Mouse (Mus musculus): ENCODE measurements around the gene Fgd2.
"Not testable (repeated sequence)": the region's sequence is repeated elsewhere in the genome, so short reads cannot be mapped to it uniquely, and the experiment has no call there.

The Fgd2 gene

DNA sequence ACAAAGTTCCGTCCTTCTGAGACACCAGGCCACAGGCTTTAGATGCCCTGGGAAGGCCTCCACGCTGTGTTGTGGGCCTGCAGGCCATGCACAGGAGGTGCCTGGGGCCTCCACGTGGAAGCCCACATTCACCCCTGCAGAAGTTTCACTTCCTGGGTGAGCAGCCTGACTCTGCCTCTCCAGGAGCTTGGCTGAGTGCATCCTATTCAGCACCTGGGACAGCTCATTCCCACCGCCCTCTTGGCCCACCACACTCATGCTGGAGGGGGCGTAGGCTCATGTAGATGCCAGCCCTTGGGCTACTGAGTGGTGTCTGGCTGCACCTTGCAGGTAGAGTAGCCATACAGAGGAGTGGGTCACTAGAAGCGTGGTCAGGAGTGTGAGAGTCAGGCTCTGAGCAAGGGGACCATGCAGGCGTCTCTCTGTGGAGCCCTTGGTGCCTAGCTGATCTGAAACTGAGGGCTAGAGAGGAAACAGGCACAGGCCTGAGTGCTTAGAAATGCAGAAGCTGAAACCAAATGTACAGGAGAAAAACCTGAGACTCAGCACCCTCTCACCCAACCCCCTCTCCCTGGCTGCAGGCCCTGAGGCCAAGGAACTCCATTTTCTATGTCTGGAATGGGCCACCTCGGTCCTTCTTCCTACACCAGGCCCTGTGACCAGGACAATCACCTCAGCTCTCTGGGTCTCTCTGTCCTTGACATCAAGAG lies 1.4 kb downstream of the Fgd2 start:
- DNase-seq (ENCODE audit: low spot score): no peak

DNA sequence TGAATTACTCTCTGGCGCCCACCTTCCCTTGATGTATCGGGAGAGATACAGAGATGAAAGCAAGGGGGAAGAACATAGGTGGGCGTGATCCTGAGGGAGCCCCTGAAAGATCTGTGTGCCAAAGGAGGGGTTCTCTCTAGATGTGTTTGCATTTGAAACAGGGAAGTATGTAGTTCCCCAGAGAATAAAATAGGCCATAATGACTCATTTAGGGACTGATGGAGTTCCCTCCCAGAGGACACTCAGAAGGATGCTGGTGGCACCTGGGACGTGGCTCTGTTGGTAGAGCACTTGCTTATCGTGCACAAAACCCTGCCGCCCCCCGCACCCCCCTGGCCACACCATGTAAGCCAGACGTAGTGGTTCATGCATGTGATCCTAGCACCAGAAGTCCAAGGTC lies 2.4 kb downstream of the Fgd2 start:
- DNase-seq (ENCODE audit: low spot score): no peak

DNA sequence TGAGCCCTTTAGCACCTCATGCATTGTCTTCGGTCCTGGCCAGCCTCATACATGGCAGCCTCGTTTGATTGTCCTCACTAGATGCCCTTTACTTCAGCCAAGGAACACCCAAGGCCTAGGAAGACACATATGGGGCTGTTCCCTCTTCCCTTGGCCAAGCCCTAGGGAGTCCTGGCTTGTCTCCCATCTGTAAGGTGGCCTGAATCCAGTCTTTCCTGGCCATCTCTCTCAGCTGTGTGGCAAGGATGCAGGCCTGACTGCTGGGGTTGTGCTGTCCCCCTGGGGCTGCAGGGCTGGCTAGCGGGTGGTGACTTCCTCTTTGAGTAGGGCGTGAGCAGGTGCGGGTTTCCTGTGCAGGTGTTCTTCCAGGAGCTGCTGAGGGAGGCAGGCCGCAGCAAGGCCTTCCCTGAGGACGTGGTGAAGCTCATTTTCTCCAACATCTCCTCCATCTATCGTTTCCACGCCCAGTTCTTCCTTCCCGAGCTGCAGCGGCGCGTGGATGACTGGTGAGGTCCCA lies 4.4 kb downstream of the Fgd2 start:
- no peak for DNase-seq (ENCODE audit: low spot score)

DNA sequence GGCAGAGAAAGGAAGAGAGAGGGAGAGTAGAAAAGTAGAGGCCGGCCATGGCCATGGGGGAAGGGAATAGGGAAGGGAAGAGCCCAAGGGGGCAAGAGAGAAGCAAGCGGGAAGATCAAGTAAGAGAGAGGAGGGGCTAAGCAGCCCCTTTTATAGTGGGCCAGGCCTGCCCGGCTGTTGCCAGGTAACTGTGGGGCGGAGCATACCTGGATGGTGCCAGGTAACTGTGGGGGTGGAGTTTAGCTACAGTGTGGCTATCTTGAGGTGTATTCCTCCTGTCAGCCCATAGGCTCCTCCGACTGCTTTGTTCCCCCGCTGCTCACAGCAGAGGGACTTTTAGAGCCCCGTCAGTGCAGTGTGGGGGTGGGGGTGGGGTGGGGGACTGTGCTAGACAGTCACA lies 8.0 kb downstream of the Fgd2 start:
- DNase-seq (ENCODE audit: low spot score): no peak

DNA sequence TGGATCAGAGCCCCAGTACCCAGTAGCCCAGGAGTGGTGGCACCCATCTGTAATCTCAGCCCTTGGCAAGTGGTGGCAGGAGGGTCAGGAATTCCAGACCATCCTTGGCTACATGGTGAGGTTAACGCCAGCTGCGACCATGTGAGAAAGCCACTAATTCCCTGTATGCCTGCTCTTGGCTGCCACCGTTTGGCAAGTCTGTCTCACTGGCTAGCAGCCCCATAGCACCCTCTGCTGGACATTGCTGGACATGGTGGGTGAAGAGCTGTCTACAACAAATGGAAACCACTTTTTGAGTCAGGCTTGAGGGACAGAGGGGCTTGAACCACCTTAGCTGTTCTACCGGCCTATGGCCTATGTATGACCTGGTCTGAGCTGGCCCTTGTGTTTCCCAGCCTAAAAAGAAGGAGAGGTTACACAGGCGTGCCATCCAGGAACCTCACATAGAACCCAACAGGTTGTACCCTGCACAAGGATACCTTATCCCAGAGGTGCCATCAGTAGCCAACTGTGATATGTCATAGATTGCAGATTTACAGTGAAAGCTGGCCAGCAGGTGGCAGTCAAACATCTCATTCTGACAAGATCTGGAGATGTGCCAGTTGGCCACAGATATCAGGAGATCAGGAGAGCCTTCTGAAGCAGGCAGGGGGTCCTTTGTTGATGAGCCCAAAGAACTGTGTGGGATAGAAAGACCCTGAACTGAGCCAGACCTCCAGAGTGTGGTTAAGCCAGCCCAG lies 10.4 kb downstream of the Fgd2 start:
- peak; percentile 98 for DNase-seq (ENCODE audit: low spot score)

DNA sequence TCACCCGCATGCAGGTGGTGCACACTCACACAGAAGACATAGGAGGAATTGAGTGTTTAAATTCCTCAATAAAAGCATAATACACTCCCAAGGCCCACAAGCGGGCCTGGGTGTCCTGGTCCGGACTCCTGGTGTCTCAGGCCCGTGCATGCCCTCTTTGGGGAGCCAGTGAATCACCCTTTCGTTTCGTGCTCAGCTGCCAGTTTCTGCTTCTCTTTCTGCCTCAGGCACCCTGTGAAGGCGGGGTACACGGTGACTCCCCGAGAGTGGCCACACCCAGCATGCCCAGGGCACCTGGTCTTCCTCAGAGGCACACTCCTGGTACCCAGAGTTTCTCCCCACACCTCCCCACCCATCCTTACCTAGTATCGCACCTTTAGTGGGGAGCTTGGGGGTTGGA lies 15.2 kb downstream of the Fgd2 start:
- DNase-seq (ENCODE audit: low spot score): no peak

DNA sequence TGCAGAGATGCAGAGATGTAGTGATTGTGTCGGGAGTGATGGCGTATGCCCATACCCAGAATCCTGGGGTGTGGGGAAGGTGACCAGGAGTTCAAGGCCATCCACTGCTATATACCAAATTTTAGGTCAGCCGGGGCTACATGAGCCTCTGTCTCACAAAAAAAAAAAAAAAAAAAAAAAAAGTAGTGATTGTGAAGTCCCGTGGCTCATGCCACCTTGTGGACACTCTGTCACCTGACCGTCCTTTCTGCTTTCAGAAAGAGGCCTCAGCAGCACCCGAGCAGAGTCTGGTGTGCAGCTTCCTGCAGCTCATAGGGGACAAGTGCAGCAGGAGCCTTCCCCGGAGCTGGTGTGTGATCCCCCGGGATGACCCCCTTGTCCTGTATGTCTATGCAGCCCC lies 17.3 kb downstream of the Fgd2 start:
- no peak for DNase-seq (ENCODE audit: low spot score)

DNA sequence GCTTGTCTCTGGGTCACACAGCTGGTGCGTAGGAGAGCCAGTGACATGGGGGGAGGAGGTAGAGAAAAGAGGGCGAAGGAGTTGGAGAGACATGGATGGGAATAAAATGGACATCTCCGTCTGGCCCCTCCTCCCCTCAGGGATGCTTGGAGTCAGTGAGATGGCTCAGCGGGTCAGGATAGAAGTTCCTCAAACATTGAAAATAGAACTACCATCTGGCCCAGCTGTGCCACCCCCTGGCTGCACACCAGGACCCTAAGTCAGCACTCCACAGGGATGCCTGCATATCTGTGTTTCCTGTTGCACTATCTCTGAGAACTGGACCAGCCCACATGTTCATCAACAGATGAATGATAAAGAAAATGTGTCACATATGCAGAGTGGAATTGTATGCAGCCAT lies 19.5 kb downstream of the Fgd2 start:
- no peak for DNase-seq (ENCODE audit: low spot score)

DNA sequence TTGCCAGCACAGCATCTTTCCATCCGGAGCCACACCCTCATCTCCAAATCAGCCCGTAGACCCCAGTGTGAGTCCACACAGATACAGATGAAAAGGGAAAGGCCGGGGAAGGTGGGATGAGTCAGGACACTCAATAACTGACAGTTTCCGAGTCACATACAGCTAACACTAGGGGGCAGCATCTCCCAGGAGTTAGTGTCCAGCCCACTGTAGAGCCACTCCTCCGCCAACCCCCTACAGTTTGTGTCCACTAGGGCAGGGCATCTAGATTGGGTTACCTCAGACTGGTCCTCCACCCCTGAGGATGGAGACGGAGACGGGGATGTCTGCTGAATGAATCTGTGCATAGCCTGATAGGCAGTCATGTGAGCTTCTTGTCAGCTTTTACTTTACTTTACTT lies 20.8 kb downstream of the Fgd2 start:
- DNase-seq (ENCODE audit: low spot score): peak; percentile 79

DNA sequence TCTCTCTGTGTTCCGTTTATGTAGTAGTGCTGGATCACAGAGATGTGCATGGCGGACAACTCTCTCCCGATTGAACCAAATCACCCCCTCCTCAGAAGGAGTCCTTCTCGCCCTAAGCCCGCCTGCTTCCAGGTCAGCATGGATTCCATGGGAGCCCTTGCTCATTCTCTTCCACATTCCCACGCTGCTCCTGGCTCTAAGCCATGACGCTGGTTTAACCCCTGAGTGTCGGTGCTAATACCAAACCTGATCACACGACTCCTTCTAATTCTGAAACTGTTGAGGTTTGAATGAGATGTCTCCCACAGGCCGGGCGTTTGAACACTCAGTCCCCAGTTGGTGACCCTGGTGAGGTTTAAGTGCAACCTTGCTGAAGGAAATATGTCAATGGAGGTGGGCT lies 21.7 kb downstream of the Fgd2 start:
- DNase-seq (ENCODE audit: low spot score): no peak

DNA sequence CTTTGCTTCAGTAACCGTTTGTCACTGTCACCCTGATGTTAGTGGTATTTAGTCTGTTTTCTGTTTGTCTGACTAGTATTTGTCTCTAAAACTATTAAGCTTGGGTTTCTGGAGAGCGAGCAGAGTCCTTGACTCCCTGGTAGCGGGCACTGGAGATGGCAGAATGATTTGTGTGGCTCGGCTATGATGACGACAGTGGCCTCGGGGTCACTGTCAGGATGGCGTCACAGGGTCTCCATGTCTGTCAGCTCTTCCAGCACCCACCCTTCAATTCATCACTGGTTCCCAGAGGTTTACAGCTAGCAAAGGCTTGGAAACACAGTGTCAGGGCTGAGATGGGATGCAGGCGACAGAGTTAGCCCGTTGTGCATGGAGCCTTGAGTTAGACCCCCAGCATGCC lies 23.2 kb downstream of the Fgd2 start:
- DNase-seq (ENCODE audit: low spot score): no peak

DNA sequence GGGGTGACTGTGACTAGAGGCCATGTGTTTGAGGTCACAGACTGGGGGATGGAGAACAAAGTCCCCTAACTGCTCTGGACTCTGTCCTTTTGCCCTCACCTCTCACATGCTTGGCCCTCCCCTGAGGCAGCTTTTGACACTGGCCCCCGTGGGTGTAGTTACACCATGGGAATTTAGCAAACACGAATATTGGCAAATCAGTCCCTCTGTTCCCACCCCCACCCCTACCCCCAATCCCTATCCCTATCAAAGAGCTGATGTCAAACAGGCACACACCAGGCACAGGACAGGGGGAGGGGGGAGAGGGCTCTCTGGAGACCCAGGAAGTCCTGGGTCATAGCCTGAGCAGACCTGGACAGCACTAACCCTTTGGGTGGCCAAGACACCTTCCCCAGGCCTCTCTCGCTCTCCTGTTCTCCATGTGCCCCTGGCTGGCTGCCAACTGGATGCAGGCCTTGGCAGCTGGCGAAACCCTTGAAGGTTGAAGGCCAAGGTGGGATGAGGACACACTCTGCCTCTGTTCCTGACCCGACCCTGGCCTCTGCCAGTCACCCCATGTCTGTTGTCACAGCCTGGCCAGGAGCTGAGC lies 24.2 kb downstream of the Fgd2 start:
- DNase-seq (ENCODE audit: low spot score): peak; percentile 39

DNA sequence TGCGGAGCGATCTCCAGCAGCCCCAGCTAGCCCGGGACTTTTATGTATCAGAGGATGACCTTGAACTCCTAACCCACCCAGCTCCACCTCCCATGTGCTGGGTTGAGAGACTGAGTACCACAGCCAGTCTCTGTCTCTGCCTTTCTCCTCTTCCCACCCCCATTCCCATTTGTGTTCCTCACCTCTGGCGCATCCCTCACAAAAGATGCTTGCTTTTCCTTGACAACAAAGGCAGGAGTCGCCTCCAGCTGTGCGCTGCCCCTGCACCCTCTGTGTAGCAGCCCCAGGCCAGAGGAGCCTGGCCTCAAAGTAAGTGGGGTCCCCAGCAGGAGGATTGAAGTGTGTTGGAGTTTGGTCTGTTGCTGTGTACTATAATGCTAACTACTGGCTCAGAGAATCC lies 25.0 kb downstream of the Fgd2 start:
- no peak for DNase-seq (ENCODE audit: low spot score)

DNA sequence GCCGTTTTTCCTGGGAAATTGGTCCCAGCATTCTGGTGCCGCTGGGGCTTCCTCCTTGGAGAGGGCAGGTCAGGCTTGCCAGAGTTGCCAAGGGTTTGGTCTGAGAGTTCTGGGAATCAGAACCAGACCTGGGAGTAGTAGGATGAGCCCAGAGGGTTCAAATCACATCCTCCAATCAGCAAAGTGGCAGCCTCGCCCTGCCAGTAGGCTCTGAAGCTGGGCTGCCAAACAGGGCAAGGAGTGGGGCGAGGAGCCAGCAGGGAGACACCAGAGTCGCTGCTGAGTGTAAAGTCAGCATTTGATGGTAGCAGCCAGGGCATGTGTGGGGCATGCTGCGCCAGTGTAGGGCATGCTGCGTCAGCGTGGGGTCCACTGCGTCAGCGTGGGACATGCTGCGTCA lies 28.3 kb downstream of the Fgd2 start:
- peak; percentile 83 for DNase-seq (ENCODE audit: low spot score)

DNA sequence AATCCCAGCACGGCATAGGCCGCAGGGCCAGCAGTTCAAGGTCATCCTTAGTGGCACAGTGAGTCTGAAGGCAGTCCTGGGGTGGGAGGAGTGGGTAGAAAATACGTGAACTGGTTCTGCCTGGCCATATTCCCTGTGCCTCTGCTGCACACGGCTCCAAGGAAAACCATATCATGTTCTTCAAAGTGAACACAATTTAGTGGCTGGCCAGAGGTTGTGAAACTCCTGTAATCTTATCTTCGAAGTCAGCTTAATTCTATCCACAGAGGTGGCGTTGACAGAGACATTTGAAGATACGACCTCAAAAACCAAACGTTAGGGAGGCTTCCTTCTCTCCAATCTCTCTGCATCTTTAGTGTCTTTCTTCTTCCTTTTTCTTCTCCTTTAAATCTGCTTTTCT lies 30.6 kb downstream of the Fgd2 start:
- no peak for DNase-seq (ENCODE audit: low spot score)

DNA sequence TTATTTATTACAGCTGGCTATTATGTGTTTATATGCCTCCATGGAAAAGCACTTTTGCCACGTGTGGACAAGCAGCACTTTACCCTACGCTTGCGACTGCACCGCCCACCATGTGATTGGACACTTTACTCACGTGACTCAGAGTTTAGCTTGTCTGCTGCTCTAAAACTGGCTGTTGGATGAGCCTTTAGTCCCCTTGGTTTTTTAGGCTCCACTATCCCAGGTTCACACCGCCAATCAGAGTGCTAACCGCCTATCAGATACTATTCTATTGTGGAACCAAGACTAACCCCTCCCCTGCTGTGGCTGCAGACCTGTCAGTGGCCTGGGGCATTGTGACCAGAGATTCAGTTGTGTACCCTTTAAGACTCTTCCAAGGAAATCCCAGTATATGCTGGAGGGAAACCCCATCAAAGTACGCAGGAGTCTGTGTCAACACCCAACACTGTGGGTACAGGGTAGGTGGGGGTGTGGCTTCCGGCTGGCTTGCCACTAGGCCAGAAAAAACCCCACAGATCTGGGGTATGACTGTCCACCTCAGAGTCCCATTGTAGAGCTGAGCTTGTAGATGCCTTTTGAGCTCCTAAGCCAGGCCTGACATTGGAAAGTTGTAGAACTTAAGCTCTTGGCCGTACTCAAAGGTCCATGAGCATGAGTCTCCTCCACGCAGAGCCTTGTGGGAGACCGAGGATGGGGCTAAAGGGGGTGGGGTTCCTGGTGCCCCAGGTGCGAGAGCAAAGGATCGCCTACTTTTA lies 32.8 kb downstream of the Fgd2 start:
- DNase-seq (ENCODE audit: low spot score): no peak

DNA sequence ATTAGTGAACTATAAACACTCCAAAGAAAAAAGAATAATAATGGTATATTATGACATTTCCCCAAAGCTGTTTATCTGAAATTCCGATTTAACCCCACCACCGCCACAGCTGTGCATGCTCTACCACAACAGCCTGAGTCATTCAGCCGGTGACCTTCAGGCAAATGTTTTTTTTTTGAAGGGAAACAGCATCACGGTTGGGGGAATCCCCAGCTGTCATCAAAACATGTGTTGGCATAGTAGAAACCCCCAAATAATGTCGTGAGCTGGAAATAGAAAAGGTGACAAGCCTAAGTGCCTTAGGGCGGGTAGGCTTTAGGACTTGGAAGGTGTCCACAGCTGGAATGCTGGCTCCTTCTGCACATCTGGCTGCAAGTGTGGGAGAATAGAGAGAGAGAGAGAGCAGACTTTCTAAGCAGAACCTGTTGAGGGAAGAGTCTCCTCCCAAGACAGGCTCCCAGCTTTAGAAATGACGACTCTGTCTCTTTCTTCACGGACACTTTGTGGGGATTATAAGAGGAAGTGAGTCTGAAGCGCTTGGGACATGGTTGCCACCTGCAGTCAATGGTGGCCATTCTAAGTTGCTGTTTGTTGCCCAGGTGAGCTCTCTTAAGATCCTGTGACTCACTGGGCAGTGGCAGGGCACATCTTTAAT lies 33.5 kb downstream of the Fgd2 start:
- DNase-seq (ENCODE audit: low spot score): peak; percentile 21

DNA sequence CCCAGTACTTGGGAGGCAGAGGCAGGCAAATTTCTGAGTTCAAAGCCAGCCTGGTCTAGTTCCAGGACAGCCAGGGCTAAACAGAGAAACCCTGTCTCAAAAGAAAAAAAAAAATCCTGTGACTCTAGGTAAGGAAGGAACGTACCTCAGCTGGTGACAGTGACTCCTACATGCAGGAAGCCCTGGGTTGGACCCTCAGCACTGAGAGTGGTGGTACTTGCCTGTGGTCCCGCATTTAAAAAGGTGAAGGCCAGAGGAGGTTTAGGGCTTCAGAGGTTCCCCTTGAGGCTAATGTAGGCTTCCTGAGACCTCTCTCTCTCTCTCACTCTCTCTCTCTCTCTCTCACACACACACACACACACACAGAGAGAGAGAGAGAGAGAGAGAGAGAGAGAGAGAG lies 34.0 kb downstream of the Fgd2 start:
- DNase-seq (ENCODE audit: low spot score): not testable (repeated sequence)

DNA sequence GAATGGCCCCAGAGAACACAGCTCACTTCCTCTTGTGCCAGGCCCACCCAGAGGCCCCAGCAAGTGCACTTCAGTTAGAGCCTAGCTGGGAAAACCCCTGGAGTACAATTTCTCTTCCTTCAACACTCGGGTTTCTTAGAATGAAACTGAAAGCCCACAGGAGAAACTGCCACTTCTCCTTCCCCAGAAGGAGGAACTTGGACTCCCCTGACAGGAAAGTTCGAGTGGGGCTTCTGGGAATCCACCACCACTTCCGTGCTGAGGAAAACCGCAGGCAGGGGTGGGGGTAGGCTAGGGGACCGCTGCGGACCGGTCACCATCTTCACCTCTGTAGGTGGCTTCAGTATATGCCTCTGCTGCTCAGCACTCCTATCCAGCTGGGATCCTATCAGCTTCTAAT lies 34.7 kb downstream of the Fgd2 start:
- DNase-seq (ENCODE audit: low spot score): no peak

DNA sequence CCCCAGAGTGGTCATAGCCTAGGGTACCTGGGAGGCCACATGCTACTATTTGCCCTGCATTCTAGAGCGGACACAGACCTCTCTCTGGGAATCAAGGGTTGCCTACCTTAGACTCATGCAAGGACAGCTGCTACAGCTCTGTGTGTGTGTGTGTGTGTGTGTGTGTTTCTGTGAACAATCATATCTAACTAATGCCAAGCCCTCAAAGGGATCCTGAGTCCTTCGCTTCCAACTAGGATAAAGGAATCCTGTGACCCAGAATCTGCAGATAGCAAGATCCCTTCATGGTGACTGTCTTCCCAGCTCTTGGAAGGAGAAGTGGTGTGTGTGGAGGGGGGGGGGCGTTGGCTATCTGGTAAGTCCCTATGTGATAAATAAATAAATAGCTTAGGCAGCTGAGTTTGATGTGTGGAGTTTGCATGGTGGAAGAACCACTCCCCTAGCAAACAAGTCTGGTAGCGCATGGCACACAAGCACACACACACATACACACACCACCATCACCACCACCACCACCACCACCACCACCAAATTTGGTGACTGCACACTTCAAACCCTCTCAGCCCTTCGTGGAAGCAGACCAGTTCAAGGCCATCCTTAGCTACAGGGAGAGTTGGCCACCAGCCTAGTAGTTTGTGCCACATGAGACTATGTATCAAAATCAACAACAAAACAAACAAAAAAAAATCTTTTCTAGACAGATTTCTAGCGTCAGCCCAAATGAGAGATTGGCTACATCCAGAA lies 35.5 kb downstream of the Fgd2 start:
- no peak for DNase-seq (ENCODE audit: low spot score)

DNA sequence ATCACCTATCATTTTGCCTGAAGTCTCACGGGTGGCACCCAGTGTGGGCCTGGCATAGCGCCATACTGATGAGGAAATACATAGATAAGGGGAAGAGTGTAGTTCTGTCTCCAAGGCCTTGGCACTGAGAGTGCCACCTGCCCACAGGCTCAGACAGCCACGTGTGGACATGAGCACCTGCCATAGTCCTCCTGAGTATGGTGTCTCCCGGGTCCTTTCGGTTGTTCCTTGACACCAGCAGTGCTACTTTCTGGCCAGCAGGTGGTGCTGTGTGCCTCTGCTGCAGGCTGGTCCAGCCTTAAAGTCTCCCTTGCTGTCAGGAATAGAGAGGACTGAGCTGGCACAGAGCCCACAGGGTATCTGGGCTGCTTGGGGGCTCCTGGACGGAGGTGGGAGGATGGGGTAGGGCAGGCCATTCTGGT lies 36.1 kb downstream of the Fgd2 start:
- peak; percentile 85 for DNase-seq (ENCODE audit: low spot score)

All from adipocyte (in vitro differentiated cells).